Mouse (Mus musculus) adrenal gland, postnatal 4 days (tissue): ENCODE data around the gene Pnn. TPM values are rescaled to one million over a fixed set of nuclear protein-coding genes. Genes with fewer than 3 reads are reported as not detected.

ENCODE experiments used
- DNase-seq, 2 experiments: peaks; one replicate each; pipeline ENCODE4 v3.0.0; 2021 to 2022; ENCODE audit warnings: low spot score in 2 of 2, mixed read lengths in 2 of 2
- total RNA-seq, 2 experiments: library from RNA; stranded (reverse); gene quantifications; 2 replicates each; pipeline ENCODE4 v1.2.3; 2021

Pnn gene
- total RNA-seq, 2 experiments from 2014 or later, result 71.8 to 78.4 TPM

- no peak for DNase-seq
Observed at GRCm38 (mm10) chr12:59072286-59072685, 5.6 kb downstream of the Pnn start.

GRCm38 (mm10) chr12:59074052-59074451 lies 7.4 kb downstream of the Pnn start:
- no peak for DNase-seq

DNA sequence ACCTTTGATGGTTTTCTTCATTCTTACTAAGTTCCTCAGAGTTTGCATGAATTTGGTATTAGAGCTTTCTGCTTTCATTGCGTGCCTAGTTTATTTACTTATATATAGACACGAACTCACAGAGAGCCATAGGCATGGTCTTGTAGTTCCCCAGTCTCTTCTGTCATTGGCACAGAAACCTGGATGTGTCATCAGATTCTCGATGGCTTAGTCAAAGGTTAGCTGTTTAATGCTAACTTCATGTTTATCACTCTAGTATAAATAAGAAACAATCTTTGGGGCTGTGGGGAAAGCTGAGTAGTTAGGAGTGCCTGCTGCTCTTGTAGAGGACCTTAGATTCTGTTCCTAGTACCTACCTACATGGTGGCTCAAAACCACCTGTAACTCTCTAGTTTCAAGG lies 10.3 kb downstream of the Pnn start:
- no peak for DNase-seq

GRCm38 (mm10) chr12:59077883-59078282 lies 11.2 kb downstream of the Pnn start:
- DNase-seq, result no peak

GRCm38 (mm10) chr12:59080461-59080860 lies 13.8 kb downstream of the Pnn start:
- DNase-seq, result no peak

GRCm38 (mm10) chr12:59084446-59084845 lies 17.8 kb downstream of the Pnn start:
- no peak for DNase-seq

GRCm38 (mm10) chr12:59086171-59086570 lies 19.5 kb downstream of the Pnn start:
- no peak for DNase-seq

GRCm38 (mm10) chr12:59093543-59093942 lies 26.9 kb downstream of the Pnn start:
- no peak for DNase-seq

DNA sequence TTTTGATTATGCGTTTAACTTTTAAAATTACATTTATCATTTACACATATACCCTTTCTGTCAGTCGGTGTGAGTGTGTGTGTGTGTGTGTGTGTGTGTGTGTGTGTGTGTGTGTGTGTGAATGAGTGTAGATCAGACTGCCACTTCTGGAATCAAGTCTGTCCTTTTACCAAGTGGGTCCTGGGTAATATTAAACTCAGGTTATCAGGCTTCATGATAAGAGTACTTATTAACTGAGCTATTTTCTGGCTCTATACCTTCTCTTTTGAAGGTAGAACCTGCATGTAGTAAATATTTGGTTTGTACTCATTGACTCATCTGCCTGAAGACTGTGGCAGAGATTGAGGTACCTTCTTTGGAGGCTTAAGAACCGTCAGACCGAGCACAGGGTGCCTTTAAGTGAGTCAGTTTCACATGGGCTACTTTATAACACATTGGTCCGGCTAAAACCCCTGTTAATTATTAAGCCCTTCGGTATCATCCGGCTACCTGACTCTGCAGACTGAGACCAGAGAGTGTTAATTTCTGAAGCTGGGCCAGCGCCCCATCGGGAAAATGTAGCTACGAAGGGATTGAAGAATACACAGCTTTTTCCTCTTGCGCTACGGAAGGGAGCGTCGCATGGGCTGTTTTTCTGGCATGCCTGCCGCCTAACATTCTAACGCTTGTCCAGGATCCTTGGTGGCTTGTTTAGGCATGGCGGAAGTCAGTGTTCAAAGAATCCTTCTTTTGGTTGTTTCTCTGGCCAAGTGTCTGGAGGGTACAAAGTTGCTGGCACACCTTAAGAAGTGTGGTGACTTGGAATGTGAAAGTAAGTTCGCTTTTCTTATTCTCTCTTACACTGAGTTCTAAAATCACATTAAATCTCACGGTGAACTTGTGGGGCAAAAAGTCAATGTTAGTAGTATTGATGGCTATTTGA lies 28.7 kb downstream of the Pnn start, which contains the start of gene Mia2:
Gene Mia2 (plus strand): TSS at position 696 of the 922 bp plus-strand sequence.
- DNase-seq, result no peak

GRCm38 (mm10) chr12:59104771-59105170 lies 38.1 kb downstream of the Pnn start:
- DNase-seq, result no peak

DNA sequence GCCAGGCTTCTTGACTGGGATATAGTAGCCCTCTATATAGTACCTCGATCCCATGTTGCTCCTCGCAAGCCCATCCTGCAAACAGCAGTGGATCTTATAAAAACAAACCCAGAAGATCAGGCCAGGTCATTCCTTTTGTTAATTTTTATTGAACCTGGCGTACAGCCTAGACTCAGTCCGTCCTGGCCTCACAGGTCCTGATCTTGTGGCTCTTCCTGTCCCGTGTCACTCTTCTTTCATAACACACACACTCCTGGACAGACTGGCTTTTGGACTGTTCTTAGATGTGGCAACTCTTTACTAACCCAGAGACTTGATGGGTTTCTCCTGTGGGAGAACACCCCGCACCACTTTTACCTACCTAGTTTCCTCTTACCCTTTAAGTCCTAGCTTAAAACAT lies 39.2 kb downstream of the Pnn start:
- no peak for DNase-seq

DNA sequence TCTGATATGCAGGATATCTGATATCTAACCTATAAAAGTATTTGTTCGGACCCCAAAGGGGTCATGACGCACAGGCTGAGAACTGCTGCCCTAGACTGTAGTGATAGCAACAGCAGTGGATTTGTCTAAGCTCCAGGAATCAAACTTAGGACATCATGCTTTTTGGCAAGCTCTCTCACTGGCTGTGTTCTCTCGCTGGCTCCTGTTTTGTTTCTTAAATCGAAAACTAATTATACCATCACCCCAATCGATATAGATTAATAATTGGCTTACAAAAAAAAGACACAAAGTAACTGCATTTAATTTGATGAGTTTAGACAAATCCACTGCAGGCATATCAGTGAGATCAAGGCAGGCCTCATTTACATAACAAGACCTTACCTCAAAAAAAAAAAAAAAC lies 39.8 kb downstream of the Pnn start:
- no peak for DNase-seq

DNA sequence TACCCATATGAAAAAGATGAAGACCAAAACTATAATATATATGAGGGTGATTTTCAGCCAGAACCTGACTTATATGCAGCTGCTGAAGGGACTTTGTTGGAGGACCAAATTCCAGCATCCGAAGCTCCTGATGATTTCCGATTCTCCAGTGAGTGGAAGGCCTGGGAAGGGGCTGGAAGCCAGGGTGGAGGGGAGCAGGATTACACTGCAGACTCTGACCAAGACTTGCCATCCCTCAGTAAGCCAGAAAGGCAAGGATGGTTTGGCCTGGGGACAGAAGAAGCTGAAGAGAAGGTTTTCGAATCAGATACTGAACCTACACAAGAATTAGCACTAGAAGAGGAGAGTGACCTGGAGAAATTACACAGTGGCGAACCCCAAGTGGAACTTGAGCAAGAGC lies 41.2 kb downstream of the Pnn start:
- no peak for DNase-seq

DNA sequence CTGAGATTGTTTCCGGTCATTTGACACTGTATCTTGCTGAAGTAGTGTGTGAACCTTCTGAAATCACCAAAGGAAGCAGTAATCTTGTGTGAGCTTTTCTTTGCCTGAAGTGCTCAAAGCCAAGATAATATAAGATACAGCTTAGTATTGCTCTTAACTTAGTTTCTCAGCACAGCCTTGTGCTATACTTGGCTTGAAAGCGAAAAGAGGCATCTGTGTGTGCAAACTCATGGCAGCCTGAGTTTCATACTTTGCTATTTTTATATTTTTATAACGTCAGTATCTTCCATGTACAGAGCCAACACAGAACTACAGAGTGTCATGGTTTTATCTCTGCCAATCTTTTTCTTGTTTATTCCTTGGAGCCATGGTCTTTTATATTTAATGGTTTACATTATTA lies 50.5 kb downstream of the Pnn start:
- no peak for DNase-seq

Other genes starting within 250 kb of the Pnn start
- gene Sec23a, start 54.9 kb upstream of the Pnn start, total RNA-seq, result 10 to 100 TPM; 48.1 to 53.7 TPM
- gene Gemin2, start 53.5 kb upstream of the Pnn start, total RNA-seq, result 10 to 100 TPM; 13.6 to 15.0 TPM
- 10 to 100 TPM; 92.0 to 95.4 TPM for gene Trappc6b, start 5.4 kb upstream of the Pnn start, total RNA-seq
- 10 to 100 TPM; 72.0 to 78.0 TPM for gene Mia2, start 28.9 kb downstream of the Pnn start, total RNA-seq
- gene Fbxo33, start 152.8 kb downstream of the Pnn start, total RNA-seq, result 10 to 100 TPM; 25.5 to 28.4 TPM